Mouse (Mus musculus) heart, postnatal 0 days (tissue): ENCODE measurements around the gene Lrrc57.

Experiments used
- CTCF ChIP-seq: IDR thresholded peaks from 2 replicates; pipeline ENCODE4 v1.5.1; 2016; ENCODE audit warnings: antibody characterized with exemption, control low read depth, low read depth
- EP300 ChIP-seq: IDR thresholded peaks from 2 replicates; pipeline ENCODE4 v1.6.1; 2016; ENCODE audit warnings: antibody characterized with exemption, low read depth

DNA sequence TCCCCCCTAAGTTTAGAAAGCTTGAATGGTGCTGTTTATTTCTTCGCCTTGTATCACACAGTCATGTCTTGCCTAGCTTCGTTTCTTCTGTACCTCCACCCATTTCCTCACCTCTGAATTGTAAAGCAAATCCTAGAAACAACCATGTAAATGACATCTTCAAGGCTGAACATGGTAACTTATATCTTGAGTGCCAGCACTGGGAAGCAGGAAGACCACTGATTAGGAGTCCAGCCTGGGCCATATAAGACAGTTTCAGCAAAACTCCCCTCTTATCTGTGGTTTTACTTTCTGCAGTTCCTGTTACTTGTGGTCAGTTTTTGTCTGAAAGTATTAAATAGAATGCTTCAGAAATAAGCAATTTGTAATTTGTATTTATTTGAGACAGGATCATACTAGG is 33.3 kb downstream of the Lrrc57 start:
- no peak for TF ChIP-seq CTCF
- TF ChIP-seq EP300, result no peak
